Mouse (Mus musculus) heart, adult 2 months (tissue): ENCODE results near the gene Trim38.

Experiments used
- CTCF ChIP-seq: fragments of 200-600 bp; IDR thresholded peaks from 2 replicates; pipeline ENCODE4 v1.8.1; 2022; ENCODE audit warnings: antibody characterized with exemption, mild to moderate bottlenecking, moderate library complexity
- EP300 ChIP-seq: fragments of 200-500 bp; IDR thresholded peaks from 2 replicates; pipeline ENCODE4 v1.6.1; 2011; ENCODE audit warnings: low read depth, low read length, control low read depth; ENCODE audit not compliant: insufficient read depth
- POLR2A ChIP-seq: fragments of 200-500 bp; IDR thresholded peaks from 2 replicates; pipeline ENCODE4 v1.6.1; 2011; ENCODE audit warnings: mild to moderate bottlenecking, low read depth, low read length, control low read depth; ENCODE audit not compliant: insufficient read depth

DNA sequence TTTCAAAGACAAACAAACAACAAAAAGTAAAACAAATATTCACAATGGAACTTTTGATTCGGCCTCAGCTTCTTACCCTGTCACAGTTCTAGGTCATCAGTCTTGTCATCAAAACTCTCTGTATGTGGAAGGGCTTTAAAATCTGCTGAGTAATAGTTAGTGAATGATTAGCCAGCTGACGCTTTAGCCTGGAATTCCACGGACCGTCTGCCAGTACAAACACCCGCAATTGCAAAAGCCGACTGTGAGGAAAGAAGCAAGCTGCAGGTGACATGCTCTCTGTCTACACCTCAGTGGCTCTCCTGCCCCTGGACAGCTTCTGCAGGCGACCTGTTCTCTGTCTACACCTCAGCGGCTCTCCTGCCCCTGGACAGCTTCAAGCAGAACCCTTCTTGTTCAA, 39.2 kb upstream of the Trim38 start:
- TF ChIP-seq EP300 (no peak), CTCF (no peak), POLR2A (no peak)
